Mouse (Mus musculus) neural tube, embryonic 13.5 days (tissue): ENCODE measurements at regions not wholly inside any gene's neighbourhood (a gene's known extent, or its start where the extent isn't known, plus 50 kb on each side); places are given as distances from the start of the nearest gene placed in this dataset.

ENCODE experiments used
- ATAC-seq: fragments of 200-750 bp; cut with Nextera tagmentation; 2 replicates; pipeline ENCODE4 v1.8.0; 2017; ENCODE audit warnings: low read depth, mild to moderate bottlenecking, moderate TSS enrichment, moderate library complexity
- H3K27ac ChIP-seq: fragments of 300-500 bp; sonication (generic); replicated peaks from 2 replicates; pipeline ENCODE4 v1.5.1; 2015; ENCODE audit warnings: moderate library complexity, mild to moderate bottlenecking, inconsistent platforms
- H3K27me3 ChIP-seq: fragments of 300-500 bp; sonication (generic); 2 replicates; pipeline ENCODE4 v1.6.1; 2015; ENCODE audit warnings: mild to moderate bottlenecking, inconsistent platforms
- H3K36me3 ChIP-seq: fragments of 300-500 bp; sonication (generic); 2 replicates; pipeline ENCODE4 v1.6.1; 2015; ENCODE audit warnings: mild to moderate bottlenecking, inconsistent platforms
- H3K4me1 ChIP-seq: fragments of 300-500 bp; sonication (generic); replicated peaks from 2 replicates; pipeline ENCODE4 v1.6.1; 2015; ENCODE audit warnings: inconsistent platforms
- H3K4me2 ChIP-seq: fragments of 300-500 bp; sonication (generic); 2 replicates; pipeline ENCODE4 v1.6.1; 2015; ENCODE audit warnings: inconsistent platforms, mild to moderate bottlenecking, moderate library complexity
- H3K4me3 ChIP-seq: fragments of 300-500 bp; sonication (generic); 2 replicates; pipeline ENCODE4 v1.5.1; 2015; ENCODE audit warnings: mild to moderate bottlenecking, inconsistent platforms
- H3K9ac ChIP-seq: fragments of 300-500 bp; sonication (generic); 2 replicates; pipeline ENCODE4 v1.6.1; 2015; ENCODE audit warnings: moderate library complexity, mild to moderate bottlenecking, inconsistent platforms
- H3K9me3 ChIP-seq: fragments of 300-500 bp; sonication (generic); 2 replicates; pipeline ENCODE4 v1.6.1; 2016; ENCODE audit warnings: inconsistent platforms
- WGBS: fragments of 180-500 bp; shearing (Covaris S2); methylation state at CpG from one replicate; pipeline ENCODE4 v1.1.7; 2015; 5-methylcytosine and 5-hydroxymethylcytosine counted together

DNA sequence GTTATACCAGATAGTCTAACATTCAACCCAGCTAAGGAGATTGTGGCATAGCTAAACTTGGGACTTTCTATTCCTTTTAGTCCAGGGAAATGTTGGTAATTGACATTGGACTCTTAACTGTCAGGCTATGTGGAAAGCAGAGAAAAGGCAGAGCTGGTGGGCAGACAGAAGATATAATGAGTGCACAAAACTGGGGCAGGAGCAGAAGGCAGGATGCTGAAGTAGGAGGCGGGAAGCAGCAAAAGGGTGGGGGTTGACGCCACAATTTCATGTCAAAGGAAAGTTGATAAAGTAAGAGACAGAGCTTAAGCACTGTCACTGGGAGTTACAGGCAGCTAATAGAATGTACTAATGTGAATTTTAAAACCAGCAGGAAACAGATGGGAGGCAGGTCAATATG lies 232.7 kb downstream of the Tox3 start:
- Histone ChIP-seq H3K4me1 (no peaks in the 10 kb centered on the region), H3K4me2 (no peak overlapping the region), H3K27ac (no peak overlapping the region), H3K9me3 (no peaks in the 10 kb centered on the region), H3K27me3 (no peaks in the 10 kb centered on the region), H3K9ac (no peak overlapping the region), H3K4me3 (no peak overlapping the region), H3K36me3 (no peaks in the 10 kb centered on the region)
- no peak for ATAC-seq
- 97% methylated on average over 2 of the region's 2 CpGs for WGBS

DNA sequence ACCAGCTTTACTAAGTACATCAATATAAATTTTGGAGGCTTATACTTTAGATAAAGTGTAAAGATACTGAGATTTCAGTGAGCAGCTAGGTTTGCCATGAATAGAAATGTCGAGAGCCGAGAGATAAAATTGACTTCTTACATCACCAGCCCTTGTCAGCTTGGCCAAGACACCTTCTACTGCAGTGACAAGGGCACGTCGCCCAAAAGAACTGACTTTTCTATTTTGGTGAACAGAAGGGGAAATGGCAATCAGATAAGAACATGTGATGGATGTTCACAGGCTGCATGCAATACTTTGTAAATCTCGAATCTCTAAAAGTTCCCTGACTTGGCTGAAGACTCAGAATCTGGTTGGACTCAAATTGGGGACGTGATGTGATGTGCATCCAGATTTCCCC lies 247.6 kb downstream of the Tox3 start:
- no peaks in the 10 kb centered on the region for H3K36me3 ChIP-seq
- WGBS = 87% methylated on average over 6 of the region's 6 CpGs

DNA sequence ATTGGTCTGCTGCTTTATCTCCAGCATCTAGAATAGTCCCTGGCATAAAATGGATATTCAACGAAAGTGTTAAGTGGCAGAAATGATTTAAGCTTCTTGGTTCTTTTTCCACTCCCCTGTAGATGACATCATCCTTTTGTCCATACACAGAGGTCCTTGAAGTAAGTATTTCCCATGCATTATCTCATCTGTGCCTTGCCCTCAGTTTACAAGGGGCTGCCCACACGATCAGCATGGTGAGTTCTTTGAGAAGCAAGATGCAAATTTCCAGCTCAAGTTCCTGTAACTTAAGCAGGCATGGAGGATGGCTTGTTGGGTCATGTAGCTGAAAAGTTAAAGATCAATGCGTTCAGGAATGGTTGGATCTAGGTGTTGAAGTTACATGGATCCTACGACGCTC lies 265.5 kb downstream of the Tox3 start:
- Histone ChIP-seq H3K36me3 (no peaks in the 10 kb centered on the region), H3K4me2 (no peak overlapping the region), H3K9me3 (0 out of 2 replicates have a peak, but pooled peaks cover 5% of the 10 kb centered on the region), H3K27ac (no peak overlapping the region), H3K4me1 (no peaks in the 10 kb centered on the region), H3K4me3 (no peak overlapping the region), H3K27me3 (no peaks in the 10 kb centered on the region), H3K9ac (no peak overlapping the region)
- no peak for ATAC-seq
- 84% methylated on average over 5 of the region's 5 CpGs for WGBS

More for the DNA sequence above, 247.6 kb downstream of the Tox3 start:
- ATAC-seq = no peak
- Histone ChIP-seq H3K4me1 (no peaks in the 10 kb centered on the region), H3K9ac (no peak overlapping the region), H3K27ac (no peak overlapping the region), H3K4me3 (no peak overlapping the region), H3K4me2 (no peak overlapping the region), H3K9me3 (no peaks in the 10 kb centered on the region), H3K27me3 (no peaks in the 10 kb centered on the region)

DNA sequence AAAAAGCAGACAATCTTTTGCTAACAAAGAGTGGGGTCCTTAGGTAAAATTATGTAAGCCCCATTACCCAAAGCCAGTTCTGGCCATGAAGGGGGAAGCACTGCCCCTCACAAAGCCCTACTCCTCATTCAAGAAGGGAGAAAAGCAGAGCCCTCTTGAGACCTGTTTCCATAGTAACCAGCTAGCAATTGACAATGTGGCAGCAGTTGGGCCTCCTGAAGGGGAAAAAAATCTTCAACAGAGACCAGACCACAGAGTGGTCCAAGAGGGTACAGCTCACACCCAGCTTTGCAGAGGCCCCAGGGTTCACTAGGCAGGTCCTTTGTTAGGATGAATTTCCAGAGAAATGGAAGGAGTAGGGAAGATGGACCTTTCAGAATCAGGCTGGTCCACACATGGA lies 271.8 kb downstream of the Tox3 start:
- Histone ChIP-seq H3K9me3 (no peaks in the 10 kb centered on the region), H3K27ac (peak overlapping the region; percentile 73), H3K4me3 (no peak overlapping the region), H3K27me3 (no peaks in the 10 kb centered on the region), H3K4me1 (peaks cover 19% of the 10 kb centered on the region), H3K4me2 (no peak overlapping the region), H3K9ac (no peak overlapping the region), H3K36me3 (no peaks in the 10 kb centered on the region)
- ATAC-seq = peak; percentile 82

DNA sequence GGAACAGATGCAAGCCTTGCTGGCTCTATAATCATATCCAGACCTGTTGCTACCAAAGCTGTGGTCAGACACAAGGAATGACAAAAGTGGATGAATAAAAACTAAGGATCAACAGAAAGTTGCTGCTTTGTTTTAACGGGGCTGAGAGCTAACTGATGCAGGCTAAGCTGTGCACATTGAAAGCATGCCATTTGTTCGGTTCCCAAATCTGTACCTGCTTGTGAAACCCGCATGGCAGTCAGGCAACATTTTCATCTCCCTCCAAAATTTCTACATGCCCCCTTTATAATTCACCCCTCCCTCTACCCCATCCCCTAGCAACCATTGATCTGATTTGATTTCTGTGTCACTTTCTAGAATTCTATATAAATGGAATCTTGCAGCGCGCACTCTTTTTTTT lies 272.3 kb downstream of the Tox3 start:
- H3K4me1 ChIP-seq = peaks cover 19% of the 10 kb centered on the region
- H3K4me3 ChIP-seq = no peak overlapping the region
- H3K9ac ChIP-seq = no peak overlapping the region
- no peaks in the 10 kb centered on the region for H3K9me3 ChIP-seq
- H3K27ac ChIP-seq = peak overlapping the region; percentile 73; the same call in 1 of the 2 replicates
- H3K36me3 ChIP-seq = no peaks in the 10 kb centered on the region
- WGBS = 38% methylated on average over 5 of the region's 5 CpGs
- no peak overlapping the region for H3K4me2 ChIP-seq
- H3K27me3 ChIP-seq = no peaks in the 10 kb centered on the region
- ATAC-seq = 0 out of 2 replicates have a peak, but pooled peaks have one; percentile 23

DNA sequence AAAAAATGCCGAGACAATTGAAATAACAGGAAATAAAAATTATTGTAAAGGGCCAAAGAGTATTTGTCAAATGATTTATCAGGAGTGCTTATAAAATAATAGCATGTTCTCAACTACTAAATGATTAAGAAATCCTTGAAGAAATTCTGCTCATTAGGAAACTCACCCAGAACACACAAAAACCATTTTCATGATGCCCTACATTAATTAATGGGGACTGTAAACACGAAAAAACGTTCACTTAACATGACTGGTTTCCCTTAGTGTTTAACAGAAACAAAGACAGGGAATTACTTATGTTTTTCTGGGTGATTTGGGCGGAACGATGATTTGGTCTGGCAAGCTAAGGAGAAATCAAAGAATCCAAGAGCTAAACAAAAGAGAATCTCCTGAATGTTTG lies 278.1 kb downstream of the Tox3 start:
- 31% methylated on average over 5 of the region's 5 CpGs for WGBS
- no peak for ATAC-seq
- Histone ChIP-seq H3K9ac (no peak overlapping the region), H3K4me1 (peaks cover 20% of the 10 kb centered on the region), H3K27ac (peak overlapping the region; percentile 74), H3K4me3 (no peak overlapping the region), H3K27me3 (no peaks in the 10 kb centered on the region), H3K4me2 (peak overlapping the region; percentile 41), H3K9me3 (no peaks in the 10 kb centered on the region), H3K36me3 (no peaks in the 10 kb centered on the region)

DNA sequence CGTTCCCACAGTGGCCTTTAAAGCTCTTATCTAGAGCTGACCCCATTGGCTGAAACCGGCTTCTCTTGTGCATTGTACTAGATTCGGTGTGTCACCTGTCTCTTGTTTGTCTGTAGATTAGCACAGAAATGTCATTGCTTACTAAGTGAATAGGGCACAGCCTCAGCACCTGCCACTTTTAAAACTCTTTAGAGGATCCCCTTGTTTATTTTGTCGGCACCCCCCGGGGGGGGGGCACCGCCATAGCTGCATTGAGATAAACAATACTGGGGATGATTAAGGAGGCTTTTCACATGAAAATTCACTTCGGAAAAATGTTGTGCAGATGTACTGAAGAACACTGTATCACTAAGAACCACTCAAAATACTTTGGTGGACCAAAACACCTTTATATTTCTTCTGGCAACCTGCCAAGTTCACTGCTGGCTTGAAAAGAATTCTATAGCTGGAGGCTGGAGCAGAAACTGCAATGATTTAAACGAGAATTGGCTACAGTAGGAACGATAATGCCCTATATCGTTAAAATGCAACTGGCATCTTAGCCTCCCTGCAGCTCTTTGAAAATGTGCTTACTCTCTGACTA lies 278.6 kb downstream of the Tox3 start:
- 11% methylated on average over 10 of the region's 10 CpGs for WGBS
- ATAC-seq = peak; percentile 56; the same call in 1 of the 2 replicates
- Histone ChIP-seq H3K9me3 (no peaks in the 10 kb centered on the region), H3K9ac (no peak overlapping the region), H3K27me3 (no peaks in the 10 kb centered on the region), H3K4me1 (peaks cover 25% of the 10 kb centered on the region), H3K36me3 (no peaks in the 10 kb centered on the region), H3K27ac (peak overlapping the region; percentile 74), H3K4me2 (peak overlapping the region; percentile 41), H3K4me3 (no peak overlapping the region)

DNA sequence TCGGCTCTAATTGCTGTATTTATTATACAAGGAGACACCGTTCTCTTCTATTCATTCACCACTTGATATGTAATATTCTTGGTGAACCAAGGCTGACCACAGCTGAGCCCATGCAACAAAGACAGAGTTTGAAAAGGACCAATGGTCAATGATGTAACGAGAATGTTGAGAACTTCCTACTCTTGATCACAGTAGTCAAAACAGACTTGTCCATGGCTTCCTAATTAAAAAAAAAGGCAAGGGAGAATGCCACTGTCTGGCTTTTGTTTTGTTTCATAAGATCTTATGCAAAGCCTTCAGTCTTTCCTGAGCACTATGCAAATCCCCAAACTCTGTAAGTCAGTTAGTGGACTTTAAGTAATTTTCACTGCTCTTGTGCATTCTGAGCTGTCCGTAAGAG lies 279.7 kb downstream of the Tox3 start:
- H3K4me2 ChIP-seq = no peak overlapping the region
- H3K9me3 ChIP-seq = no peaks in the 10 kb centered on the region
- H3K4me1 ChIP-seq = peaks cover 29% of the 10 kb centered on the region
- 86% methylated on average over 4 of the region's 4 CpGs for WGBS
- H3K27ac ChIP-seq = no peak overlapping the region
- no peak overlapping the region for H3K4me3 ChIP-seq
- H3K9ac ChIP-seq = no peak overlapping the region
- no peak for ATAC-seq
- no peaks in the 10 kb centered on the region for H3K27me3 ChIP-seq
- H3K36me3 ChIP-seq = no peaks in the 10 kb centered on the region

DNA sequence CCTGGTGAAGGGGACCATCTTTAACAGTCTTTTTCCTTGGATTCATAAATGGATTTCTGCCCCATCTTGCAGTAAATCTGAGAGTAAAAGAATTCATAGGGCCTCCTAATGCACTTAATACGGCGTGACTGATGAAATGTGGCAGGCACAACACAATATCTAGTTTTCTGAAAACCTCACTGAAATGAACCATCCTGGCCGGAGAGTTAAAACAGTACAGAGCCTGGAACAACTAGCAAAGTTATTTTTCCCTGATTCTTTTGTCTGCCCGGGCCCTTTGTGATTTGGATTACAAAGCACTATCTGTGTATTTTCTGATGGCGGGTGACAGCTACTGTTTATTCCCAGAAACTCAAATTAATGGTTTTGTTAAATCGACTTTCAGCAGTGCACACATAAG lies 283.8 kb downstream of the Tox3 start:
- 19% methylated on average over 6 of the region's 6 CpGs for WGBS

DNA sequence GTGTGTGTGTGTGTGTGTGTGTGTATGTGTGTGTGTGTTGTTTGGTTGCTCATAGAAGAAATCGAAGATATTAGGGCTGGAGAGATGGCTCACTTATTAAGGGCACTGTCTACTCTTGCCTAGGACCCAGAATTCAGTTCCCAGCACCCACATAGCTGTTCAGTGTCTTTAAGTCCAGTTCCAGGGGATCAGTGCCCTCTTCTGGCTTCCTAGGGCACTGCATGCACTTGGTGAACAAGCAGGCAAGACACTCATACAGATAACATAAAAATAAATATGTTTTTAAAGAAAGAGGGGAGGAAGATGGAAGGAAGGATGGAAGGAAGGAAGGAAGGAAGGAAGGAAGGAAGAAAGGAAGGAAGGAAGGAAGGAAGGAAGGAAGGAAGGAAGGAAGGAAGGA lies 284.9 kb downstream of the Tox3 start:
- Histone ChIP-seq H3K36me3 (no peaks in the 10 kb centered on the region), H3K27me3 (no peaks in the 10 kb centered on the region), H3K9me3 (no peaks in the 10 kb centered on the region), H3K4me2 (no peak overlapping the region), H3K9ac (no peak overlapping the region), H3K4me3 (no peak overlapping the region), H3K4me1 (peaks cover 20% of the 10 kb centered on the region), H3K27ac (no peak overlapping the region)
- 100% methylated on average over 1 of the region's 1 CpGs for WGBS
- ATAC-seq = no peak

More for the DNA sequence above, 283.8 kb downstream of the Tox3 start:
- Histone ChIP-seq H3K9ac (no peak overlapping the region; the same call in 1 of the 2 replicates), H3K27ac (no peak overlapping the region; the same call in 1 of the 2 replicates), H3K36me3 (no peaks in the 10 kb centered on the region), H3K4me2 (no peak overlapping the region), H3K9me3 (no peaks in the 10 kb centered on the region), H3K27me3 (no peaks in the 10 kb centered on the region), H3K4me3 (no peak overlapping the region), H3K4me1 (peaks cover 16% of the 10 kb centered on the region)
- ATAC-seq = no peak

DNA sequence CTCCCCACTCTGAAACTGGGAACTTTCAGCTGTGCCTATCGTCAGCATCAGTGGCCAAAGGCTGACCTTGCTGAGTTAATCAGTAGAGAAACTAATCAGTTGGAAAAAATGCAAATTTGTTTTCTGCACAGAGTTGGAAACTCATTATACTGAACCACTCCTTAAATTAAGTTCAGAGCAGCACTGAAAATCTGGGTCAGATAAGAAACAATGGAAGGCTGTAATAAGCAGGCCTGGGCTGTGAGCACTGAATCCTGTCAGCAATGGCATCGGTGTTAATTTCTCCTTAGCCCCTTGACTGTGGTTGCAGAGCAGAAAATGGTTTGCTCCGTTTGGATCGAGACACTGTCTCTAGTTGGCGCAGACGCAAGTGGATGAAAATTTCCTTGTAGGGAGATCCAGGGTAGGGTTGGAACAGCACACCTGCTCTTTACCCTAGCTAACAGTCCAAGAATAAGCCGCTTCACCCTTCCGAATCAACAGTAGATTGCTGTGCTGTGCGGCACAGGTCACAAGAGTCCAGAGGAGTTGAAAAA lies 289.4 kb downstream of the Tox3 start:
- Histone ChIP-seq H3K9me3 (no peaks in the 10 kb centered on the region), H3K27me3 (no peaks in the 10 kb centered on the region), H3K4me1 (peaks cover 9% of the 10 kb centered on the region), H3K27ac (no peak overlapping the region), H3K9ac (0 out of 2 replicates have a peak overlapping the region, but pooled peaks have one; percentile 22), H3K4me2 (no peak overlapping the region), H3K36me3 (no peaks in the 10 kb centered on the region), H3K4me3 (no peak overlapping the region)
- 71% methylated on average over 9 of the region's 9 CpGs for WGBS
- ATAC-seq = no peak

DNA sequence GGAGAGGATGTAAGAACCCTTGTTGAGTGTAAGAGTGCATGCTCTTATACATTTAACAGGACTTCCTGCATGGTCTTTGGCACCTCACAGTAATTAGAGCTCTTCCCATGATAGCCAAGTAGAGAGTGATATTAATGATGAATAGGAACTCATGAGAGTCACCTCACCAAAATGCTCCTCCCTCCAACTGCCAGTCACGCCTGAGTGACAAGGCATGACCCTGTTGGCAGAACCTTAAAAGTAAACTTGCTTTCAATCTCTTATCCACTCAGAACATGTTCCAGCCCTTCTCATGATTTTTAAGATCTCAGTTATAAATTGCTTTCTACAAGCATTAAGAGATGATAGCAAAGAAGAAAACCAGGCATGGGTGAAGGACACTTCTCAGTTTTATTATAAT lies 291.8 kb downstream of the Tox3 start:
- no peaks in the 10 kb centered on the region for H3K9me3 ChIP-seq
- 94% methylated on average over 1 of the region's 1 CpGs for WGBS
- no peaks in the 10 kb centered on the region for H3K36me3 ChIP-seq
- peaks cover 9% of the 10 kb centered on the region for H3K4me1 ChIP-seq
- H3K4me2 ChIP-seq = no peak overlapping the region
- no peak overlapping the region for H3K4me3 ChIP-seq
- no peak overlapping the region for H3K27ac ChIP-seq
- H3K9ac ChIP-seq = no peak overlapping the region
- no peak for ATAC-seq
- no peaks in the 10 kb centered on the region for H3K27me3 ChIP-seq

DNA sequence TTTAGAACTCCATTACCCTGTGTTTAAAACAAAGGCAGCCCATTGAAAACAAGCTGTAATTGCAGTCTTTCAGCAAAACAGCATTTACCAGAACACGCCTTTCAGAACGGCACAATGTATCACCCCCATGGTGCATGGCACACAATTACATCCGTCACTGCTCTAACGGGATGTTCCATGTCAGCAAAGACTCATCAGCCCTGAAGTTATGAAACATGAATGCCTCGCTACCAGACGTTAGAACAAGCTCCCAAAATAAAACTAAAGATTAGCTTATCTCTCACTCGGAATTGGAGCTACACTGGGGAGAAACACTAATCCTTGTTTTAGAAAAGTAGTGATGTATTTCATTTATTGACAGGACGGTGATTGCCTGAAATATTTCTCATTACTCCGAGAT lies 301.4 kb downstream of the Tox3 start:
- Histone ChIP-seq H3K9me3 (no peaks in the 10 kb centered on the region), H3K4me3 (no peak overlapping the region), H3K9ac (no peak overlapping the region), H3K27me3 (no peaks in the 10 kb centered on the region), H3K36me3 (no peaks in the 10 kb centered on the region), H3K4me1 (no peaks in the 10 kb centered on the region; the same call in 1 of the 2 replicates), H3K27ac (no peak overlapping the region), H3K4me2 (no peak overlapping the region)
- 45% methylated on average over 9 of the region's 9 CpGs for WGBS
- no peak for ATAC-seq
